Mouse (Mus musculus) embryonic fibroblast, embryonic 13.5 days (primary cell): ENCODE results near the gene Stxbp5l.

Experiments used
- CTCF ChIP-seq: IDR thresholded peaks from 2 replicates; pipeline ENCODE4 v1.5.1; 2011; ENCODE audit warnings: mild to moderate bottlenecking, control low read depth, low read length, moderate library complexity, borderline replicate concordance; ENCODE audit not compliant: insufficient read depth
- POLR2A ChIP-seq: IDR thresholded peaks from 2 replicates; pipeline ENCODE4 v1.6.1; 2011; ENCODE audit warnings: low read depth, mild to moderate bottlenecking, control low read depth, low read length, moderate library complexity

DNA sequence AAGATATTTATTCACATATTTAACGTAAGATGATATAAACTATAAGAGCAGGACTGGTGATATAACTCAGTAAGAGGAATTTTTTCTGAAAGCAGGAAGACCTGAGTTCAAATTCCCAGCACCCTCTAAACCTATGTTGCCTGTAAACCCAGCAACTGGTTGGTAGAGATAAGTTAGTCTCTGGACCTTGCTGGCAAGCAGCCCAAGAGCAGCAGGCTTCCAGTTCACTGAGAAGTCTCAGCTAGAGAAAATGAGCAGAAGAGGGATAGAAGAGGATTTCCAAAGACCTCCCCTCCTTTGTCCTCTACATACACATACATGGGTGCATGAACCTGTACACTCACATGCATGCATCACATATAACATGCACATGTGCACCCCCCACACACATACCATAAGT is 165.6 kb downstream of the Stxbp5l start:
- no peak for TF ChIP-seq CTCF
- no peak for TF ChIP-seq POLR2A
